Mouse (Mus musculus): ENCODE measurements around the gene Ankrd31. TPM values are rescaled to one million over a fixed set of nuclear protein-coding genes. Genes with fewer than 3 reads are reported as not detected.

Ankrd31 gene
- 0.31 TPM for polyA plus RNA-seq (2014; fragmentation: Illumina TruSeq; extraction: RNeasy Lipid Tissue Mini Kit (QIAGEN cat#74804))

GRCm38 (mm10) chr13:96748109-96748845, at the start of gene Ankrd31:
Gene Ankrd31, plus strand, starts transcription at chr13:96748272.

DNA sequence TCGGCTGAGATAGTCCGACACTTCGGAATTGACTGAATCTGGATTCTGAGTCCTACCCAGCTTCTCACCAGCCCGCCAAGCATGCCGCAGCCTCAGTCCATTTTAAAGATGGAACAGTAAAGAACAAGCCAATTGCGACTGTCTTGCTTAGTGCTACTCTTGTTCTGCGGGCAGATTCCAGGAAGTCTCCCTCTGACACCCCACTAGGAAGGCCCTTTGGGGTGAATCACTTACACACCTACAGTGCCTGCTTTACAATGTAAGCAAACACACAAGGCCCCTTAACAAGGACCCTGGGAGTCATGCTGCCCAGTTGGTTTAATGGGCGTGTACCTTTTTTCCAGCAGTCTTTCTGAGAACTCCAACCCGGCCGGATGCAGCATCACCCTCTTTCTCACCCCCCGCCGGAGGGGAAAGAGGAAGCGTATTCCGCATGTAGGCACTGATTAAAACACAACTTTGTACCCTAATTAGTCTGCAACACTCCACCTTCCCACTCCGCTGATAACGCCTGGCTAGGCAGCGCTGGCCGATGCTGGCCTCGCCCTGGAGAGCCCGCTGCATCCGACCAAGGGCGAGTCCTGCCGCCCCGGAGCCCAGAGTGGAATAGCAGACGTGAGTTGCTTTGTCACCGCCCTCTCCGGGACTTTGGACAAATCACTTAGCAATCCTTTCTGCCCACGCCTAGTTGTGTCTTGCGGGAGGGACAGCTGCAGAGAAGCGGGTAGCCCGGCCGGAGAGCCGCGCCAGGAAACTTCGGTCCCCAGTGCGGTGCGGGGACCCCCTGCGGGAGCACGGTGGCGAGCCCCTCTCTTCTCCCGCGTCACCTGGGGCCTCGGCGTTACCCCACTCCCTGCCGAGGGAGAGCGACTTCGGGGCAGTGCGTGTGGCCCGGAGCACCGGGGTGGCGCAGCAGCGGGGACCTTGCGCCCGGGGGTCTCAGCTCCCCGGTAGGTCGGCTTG, 176.2 kb downstream of the Ankrd31 start, which contains the start of gene Gcnt4:
Gene Gcnt4 (plus strand): TSS at position 691 of the 963 bp plus-strand sequence.

Other genes starting within 250 kb of the Ankrd31 start
- 25.5 TPM for gene Polk, start 205.7 kb upstream of the Ankrd31 start, polyA plus RNA-seq (2014; fragmentation: Illumina TruSeq; extraction: RNeasy Lipid Tissue Mini Kit (QIAGEN cat#74804))
- 127 TPM for gene Col4a3bp, start 205.7 kb upstream of the Ankrd31 start, polyA plus RNA-seq (2014; fragmentation: Illumina TruSeq; extraction: RNeasy Lipid Tissue Mini Kit (QIAGEN cat#74804))
- 32.7 TPM for gene Hmgcr, start 77.3 kb upstream of the Ankrd31 start, polyA plus RNA-seq (2014; fragmentation: Illumina TruSeq; extraction: RNeasy Lipid Tissue Mini Kit (QIAGEN cat#74804))
- gene Gcnt4, start 176.4 kb downstream of the Ankrd31 start, polyA plus RNA-seq (2014; fragmentation: Illumina TruSeq; extraction: RNeasy Lipid Tissue Mini Kit (QIAGEN cat#74804)), result 27.3 TPM

All from ovary, adult 10 weeks (tissue).